Mouse (Mus musculus) heart, adult 8-10 months (tissue): ENCODE results near the gene Grin1. TPM values are rescaled to one million over a fixed set of nuclear protein-coding genes. Genes with fewer than 3 reads are reported as not detected.

ENCODE experiments used
- DNase-seq: peaks from one replicate; pipeline ENCODE4 v3.0.0; 2022; ENCODE audit warnings: low spot score
- total RNA-seq, 4 experiments: library from RNA; stranded (reverse); gene quantifications; 2 replicates each; pipeline ENCODE4 v1.2.4; 2022

Grin1 gene
- total RNA-seq, 4 experiments from 2014 or later = 0.09 to 0.11 TPM; not detected in 2

DNA sequence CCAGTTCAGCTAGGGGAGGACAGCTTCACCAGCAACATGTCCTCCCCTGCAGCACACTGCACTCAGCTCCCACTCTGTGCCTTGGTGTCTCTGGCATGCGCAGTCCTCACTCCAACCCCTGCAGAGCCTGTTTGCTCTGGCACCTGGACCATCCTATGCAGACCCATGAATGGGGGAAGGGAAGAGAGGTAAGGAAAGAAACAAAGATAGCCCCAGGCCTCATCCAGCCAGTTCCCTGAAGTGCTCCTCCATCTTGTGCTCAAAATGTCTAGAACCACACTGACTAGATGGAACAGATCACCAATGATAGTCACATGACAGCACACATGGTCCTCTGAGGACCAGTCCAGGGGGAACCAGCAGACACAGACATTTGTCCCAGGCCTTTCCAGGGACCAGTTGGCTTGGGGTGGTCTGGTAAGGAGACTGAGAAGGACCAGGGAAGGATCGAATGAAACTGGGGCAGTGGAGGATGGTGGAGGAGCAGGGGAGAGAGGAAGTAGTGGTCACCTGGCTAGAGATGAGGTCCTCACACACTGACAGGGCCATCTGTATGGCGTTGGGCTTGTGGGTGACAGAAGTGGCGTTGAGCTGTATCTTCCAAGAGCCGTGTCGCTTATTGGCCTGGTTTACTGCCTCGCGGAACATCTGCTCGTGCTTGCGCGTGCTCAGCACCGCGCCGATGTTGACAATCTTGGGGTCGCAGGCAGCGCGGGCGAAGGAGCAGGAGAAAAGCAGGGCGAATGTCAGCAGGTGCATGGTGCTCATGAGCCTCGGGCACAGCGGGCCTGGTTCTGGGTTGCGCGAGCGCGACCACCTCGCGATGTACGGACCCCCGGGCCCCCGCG, 644 bp downstream of the Grin1 start:
- DNase-seq = no peak

DNA sequence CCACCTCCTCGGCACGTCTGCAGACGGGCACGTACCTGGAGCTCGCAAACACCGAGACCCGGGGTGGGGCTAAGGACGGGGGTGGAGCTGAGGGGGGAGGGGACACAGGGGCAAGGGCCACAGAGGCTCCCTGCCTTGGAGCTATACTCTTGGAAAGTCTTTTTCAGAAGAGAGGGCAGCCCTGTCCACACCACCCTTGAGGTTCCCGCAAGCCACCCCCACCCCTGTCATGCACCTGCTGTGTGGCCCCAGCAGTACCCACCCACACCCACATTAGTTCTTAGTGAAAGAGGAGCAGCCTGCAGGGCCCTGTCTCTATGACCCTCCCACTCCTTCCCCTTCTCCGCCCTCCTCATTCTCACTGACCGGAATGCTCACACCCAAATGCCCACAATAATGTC, 7.5 kb downstream of the Grin1 start:
- no peak for DNase-seq

- no peak for DNase-seq
Measured at GRCm38 (mm10) chr2:25310969-25311368, 8.0 kb downstream of the Grin1 start.

- DNase-seq = no peak
Measured at GRCm38 (mm10) chr2:25310180-25310579, 8.8 kb downstream of the Grin1 start.

DNA sequence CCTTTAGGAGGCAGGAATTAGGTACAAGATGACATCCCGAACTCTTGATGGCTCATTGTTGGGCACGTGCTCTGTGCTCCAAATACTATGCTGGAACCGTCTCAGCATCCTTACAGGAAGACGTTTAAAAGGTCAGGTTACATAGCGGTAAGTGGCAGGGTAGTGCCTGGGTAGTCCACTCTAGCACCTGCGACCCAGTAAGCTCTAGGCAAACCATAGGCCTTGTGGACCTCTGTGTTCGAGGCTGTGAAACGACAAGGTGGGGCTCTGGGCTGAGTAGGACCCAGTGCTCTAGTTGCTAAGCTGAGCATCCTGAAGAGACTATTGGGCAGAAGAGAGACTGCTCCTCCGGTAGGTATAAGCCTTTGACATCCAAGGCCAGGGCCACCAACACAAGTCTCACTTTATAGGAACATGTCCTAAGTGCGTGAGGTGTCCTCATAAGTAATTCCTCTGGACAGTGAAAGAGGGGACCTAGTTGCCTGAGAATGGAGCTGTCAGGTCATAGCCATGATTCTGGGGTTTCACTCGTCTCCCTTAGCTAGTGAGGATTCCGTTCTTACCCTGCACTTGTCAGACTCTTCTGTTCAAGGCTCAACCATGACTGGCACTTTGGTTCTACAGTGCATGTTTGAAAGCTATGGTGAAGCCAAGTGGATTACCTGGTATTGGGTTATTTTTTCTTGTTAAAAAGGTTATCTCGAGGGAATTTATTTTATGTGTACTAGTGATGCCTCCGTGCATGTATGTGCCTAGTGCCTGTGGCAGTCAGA, 13.2 kb downstream of the Grin1 start:
- no peak for DNase-seq

GRCm38 (mm10) chr2:25304657-25305541, 14.1 kb downstream of the Grin1 start:
- no peak for DNase-seq

DNA sequence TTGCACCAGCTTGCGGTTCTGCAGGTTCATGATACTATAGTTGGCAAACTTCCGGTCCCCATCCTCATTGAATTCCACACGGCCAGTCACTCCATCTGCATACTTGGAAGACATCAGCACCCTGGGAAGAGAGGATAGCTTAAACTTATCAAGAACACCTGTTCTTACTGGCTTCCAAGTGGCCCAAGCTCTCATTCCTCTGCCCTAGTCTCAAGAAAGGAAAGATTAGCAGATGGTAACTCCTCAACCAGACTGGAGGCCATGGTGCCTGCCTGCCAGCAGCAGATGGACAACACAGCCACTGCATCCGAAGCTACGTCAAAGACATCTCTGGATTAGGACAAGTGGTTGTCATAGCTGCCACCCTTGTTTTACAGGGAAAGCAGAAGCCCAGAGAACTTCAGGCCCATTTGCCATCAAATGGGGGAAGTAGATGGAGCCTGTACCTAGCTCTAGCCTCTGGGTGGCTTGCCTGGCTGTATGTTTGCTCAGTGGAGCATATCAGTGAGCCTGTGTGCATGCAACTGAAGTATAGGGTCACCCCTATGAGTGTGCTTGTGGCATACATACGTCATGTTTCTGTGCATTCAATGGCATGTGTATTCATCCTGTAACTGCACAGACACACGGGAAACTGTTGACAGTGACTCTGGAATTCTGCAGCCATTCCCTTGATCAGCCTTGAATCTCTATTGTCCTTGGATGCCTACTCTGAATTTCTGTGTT, 14.9 kb downstream of the Grin1 start:
- no peak for DNase-seq

DNA sequence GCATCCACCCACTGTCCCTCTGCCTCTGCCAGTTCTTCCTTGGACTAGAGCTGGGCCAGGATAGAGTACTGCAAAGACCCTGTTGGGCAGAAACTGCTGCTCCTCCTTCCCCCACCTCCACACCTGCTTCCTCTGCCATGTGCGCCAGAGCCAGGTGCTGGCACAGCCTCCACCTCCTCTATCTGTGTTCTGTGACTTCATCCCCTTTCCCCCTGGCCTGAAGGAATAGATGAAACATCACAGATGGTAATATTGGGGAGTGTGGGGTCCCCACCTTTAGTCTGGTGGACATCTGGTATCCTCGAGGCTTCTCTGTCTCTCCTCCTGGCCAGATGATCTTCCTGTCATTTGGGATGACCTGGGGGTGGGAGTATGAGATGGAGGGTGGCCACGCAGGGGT, 15.5 kb downstream of the Grin1 start:
- no peak for DNase-seq

- no peak for DNase-seq
Measured at GRCm38 (mm10) chr2:25298046-25298445, 20.9 kb downstream of the Grin1 start.

- DNase-seq = no peak
Measured at GRCm38 (mm10) chr2:25297093-25297492, 21.9 kb downstream of the Grin1 start.

DNA sequence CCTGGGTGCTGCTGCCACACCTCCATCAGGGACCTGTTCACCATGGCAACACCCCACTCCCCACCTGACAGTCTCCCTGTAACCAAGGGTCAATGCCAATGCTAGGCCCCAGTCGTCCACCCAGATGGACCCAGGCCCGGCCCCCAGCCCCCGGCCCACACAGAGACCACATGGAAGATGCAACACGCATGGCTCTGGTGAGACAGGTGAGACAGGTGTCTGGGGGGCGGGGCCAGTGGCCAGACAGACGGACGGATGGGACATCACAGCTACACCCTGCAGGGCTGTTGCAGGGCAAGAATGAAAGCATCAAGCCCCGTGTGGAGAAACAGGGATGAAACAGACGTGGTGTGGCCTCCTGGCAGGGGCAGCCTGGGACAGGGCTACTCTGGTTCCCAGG, 25.3 kb downstream of the Grin1 start:
- no peak for DNase-seq

- DNase-seq = peak; percentile 74
Measured at GRCm38 (mm10) chr2:25292856-25293255, 26.1 kb downstream of the Grin1 start.

- no peak for DNase-seq
Measured at GRCm38 (mm10) chr2:25292054-25292544, 26.9 kb downstream of the Grin1 start.

- no peak for DNase-seq
Measured at GRCm38 (mm10) chr2:25291184-25292053, 27.6 kb downstream of the Grin1 start.

GRCm38 (mm10) chr2:25290816-25291130, 28.2 kb downstream of the Grin1 start:
- no peak for DNase-seq

GRCm38 (mm10) chr2:25290101-25290815, 28.7 kb downstream of the Grin1 start:
- no peak for DNase-seq

GRCm38 (mm10) chr2:25289651-25290050, 29.3 kb downstream of the Grin1 start, which contains the start of gene Lrrc26:
TSS of gene Lrrc26 (plus strand) at chr2:25289915.
- DNase-seq = no peak

DNA sequence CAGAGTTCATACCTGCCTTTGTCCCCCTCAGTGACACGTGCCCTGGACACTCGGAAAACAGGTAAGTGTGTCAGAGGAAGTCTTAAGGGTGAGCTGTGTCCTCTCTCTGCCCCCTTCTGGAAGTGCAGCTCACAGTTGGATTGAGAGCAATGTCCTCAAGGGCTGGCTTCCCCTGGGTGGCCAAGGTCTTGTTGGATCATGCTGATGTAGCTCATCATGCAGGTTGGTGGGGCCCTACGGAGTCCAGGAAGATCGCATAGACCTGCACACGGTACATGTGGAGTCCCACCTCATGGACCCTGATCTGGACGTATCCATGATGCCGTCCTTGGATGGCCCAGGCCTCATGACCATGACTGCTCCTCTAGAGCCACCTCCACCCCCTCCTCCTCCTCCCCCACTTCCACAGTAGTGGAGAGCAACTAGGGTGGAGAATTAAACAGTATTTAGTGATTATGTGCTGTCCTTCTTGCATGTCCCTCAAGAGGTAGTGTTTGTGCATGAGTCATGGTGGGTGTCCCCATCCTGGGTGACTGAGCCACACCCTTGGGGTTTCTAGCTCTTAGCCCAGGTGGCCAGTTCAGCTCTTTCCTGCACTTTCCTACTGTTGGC, 30.1 kb downstream of the Grin1 start:
- no peak for DNase-seq
